Mouse (Mus musculus) lung, postnatal 25 days (tissue): ENCODE data around the gene Vps45.
A peak's percentile ranks its signal among the peaks of the same experiment; 100 is the strongest.
"Not testable (repeated sequence)": the region's sequence is repeated elsewhere in the genome, so short reads cannot be mapped to it uniquely, and the experiment has no call there.

Experiments used
- DNase-seq: peaks from one replicate; pipeline ENCODE4 v3.0.0; 2022; ENCODE audit warnings: low spot score

Vps45 gene

GRCm38 (mm10) chr3:95972251-95972872 is 85.9 kb downstream of the Vps45 start:
- DNase-seq, result peak; percentile 30

DNA sequence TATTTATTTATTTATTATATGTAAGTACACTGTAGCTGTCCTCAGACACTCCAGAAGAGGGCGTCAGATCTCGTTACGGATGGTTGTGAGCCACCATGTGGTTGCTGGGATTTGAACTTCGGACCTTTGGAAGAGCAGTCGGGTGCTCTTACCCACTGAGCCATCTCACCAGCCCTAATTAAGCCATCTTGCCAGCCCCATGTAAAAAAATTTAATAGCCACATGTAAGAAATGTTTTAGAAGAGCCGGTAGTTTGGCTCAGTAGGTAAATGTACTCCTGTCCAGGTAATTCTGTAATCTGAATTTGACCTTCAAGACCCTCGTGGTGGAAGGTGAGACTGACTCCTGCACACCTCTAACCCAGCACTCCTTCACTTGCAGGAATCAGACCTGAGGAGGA is 87.6 kb downstream of the Vps45 start:
- DNase-seq, result not testable (repeated sequence)

GRCm38 (mm10) chr3:95969277-95969676 is 89.0 kb downstream of the Vps45 start:
- DNase-seq, result no peak

DNA sequence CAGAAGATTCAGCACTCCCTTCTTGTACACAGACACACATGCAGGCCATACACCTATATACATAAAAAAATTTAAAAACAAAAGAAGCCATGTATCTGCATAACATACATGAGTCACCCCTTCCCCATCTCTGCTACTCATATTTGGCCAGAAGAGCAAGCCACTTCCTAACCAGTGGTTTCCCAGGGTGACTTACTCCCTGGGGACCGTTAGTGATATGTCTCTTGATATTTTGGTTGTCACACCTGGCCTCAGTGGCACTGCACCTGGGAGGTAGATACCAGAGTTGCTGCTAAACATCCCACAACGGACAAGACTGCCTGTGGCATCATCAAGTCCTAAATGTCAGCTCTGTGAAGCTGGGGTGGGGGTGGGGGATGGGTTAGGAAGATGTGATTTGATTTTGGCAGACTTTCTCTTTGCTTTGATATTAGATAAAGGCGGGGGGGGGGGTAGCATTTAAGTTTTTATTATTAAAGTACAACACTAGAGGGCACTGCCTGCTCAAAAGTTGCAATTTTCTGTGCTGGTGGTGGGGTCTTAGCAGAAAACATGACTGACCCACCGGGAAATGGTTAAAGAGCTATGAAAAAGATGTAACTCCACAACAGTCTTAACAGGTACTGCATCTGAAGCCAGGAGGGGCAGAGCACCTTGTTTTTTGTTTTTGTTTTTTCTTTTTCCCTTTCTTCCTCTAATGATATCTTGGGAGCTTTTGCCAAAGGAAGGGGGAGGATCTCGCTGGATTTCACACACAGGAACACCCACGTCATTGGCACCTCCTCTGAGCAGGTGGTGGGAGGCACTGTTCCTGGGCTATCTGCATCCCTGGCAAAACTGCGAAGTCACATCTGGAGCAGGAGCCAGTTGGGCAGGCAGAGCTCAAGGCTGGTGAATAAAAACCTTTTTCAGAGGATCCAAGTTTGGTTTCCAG is 92.5 kb downstream of the Vps45 start:
- DNase-seq, result peak; percentile 23

DNA sequence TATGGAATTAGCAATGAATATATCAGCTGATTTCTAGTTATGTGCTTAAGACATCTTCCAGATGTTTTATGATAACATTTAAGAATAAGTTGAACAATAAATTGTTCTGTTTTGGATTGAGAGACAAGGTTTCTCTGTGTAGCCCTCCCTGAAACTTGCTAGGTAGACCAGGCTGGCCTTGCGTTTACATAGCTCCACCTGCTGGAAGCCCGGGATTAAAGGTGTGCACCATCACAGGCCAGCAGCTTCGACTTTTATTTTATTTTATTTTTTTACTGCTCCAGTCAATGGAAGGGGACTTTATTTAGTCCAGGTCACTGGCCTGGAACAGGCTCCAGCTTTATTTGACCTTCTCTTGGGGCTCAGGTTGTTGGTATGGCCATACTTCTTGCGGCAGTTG is 94.6 kb downstream of the Vps45 start:
- no peak for DNase-seq

GRCm38 (mm10) chr3:95963230-95963629 is 95.0 kb downstream of the Vps45 start:
- DNase-seq, result no peak

DNA sequence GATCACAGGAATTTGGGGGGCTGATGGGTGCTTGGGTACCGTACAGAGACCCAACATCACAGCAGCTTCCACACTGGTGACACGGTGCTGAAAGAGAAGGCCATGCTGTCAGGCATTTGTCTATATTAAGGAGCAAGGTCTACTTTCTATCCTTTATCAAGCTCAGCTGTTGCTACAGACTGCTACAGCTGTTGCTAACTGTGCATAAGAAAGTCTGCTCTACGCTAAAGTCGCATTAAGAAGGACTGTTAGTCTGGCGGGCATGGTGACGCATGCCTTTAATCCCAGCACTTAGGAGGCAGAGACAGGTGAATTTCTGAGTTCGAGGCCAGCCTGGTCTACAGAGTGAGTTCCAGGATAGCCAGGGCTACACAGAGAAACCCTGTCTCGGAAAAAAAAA is 96.1 kb downstream of the Vps45 start:
- not testable (repeated sequence) for DNase-seq

GRCm38 (mm10) chr3:95959807-95960206 is 98.5 kb downstream of the Vps45 start:
- no peak for DNase-seq

- DNase-seq, result no peak
Observed at GRCm38 (mm10) chr3:95959082-95959481, 99.2 kb downstream of the Vps45 start.

GRCm38 (mm10) chr3:95957359-95958148 is 100.7 kb downstream of the Vps45 start:
- DNase-seq, result peak; percentile 58

DNA sequence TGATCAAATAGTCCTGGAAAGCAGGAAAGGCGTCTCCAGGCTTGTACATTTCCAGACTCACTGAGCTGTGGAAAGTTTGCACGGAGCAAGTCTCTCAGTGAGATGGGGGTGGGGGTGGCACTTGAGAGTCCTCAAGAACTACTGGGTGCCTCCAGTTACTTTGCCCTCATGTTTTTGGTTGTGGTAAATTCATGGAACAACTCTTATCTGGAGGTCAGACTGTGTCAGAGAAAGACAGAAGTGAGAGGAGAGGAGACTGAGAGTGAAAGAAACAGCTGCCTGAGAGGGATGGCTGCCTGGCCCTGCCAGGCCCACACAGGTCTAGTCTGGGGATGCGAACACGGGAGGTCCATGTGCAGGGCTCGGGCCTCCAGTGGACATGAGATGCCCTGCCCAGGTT is 102.9 kb downstream of the Vps45 start:
- no peak for DNase-seq

DNA sequence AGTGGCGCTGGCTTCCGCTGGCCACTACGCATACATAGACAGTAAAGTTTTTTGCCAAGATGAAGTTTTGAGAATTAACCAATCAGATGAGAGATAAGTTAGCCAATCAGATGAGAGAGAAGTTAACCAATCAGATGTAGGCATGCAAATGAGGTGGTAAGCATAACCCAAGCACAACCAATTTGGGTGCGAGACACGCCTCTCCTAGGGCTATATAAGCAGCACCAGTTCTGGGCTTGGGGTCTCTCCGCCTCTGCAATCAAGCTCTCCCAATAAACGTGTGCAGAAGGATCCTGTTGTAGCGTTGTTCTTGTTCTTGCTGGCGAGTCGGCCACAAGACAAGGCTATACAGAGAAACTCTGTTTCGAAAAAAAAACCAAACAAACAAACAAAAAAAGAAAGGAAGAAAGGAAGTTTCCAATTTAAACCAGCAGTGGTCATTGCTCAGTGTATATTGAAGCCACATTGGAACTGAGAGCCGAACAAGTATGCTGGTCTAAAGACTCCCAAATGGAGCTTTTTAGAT is 103.6 kb downstream of the Vps45 start:
- not testable (repeated sequence) for DNase-seq

DNA sequence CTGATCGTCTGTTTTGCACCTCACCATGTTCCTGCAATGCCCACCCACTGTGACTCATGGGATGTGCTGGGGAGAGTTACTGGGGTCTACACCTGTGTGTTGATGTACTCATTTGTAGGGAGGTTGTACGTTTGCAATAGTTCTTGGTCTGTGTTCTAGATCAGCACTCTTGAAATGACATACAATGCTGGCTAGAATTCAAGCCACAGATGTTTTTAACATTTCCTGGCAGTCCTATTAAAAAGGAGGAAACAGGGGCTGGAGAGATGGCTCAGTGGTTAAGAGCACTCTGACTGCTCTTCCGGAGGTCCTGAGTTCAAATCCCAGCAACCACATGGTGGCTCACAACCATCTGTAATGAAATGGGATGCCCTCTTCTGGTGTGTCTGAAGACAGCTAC is 104.7 kb downstream of the Vps45 start:
- DNase-seq, result no peak

GRCm38 (mm10) chr3:95953023-95953422 is 105.2 kb downstream of the Vps45 start:
- DNase-seq, result no peak

DNA sequence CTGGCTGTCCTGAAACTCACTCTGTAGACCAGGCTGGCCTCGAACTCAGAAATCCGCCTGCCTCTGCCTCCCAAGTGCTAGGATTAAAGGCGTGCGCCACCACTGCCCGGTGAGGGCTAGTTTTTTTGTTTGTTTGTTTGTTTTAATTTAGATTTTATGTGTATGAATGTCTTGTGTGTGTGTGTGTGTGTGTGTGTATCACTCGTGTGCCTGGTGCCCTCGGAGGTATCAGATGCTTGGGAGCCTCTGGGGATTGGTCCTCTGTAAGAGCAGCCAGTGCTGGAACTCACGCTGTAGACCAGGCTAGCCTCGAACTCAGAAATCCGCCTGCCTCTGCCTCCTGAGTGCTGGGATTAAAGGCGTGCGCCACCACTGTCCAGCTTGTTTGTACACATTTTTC is 106.7 kb downstream of the Vps45 start:
- not testable (repeated sequence) for DNase-seq

DNA sequence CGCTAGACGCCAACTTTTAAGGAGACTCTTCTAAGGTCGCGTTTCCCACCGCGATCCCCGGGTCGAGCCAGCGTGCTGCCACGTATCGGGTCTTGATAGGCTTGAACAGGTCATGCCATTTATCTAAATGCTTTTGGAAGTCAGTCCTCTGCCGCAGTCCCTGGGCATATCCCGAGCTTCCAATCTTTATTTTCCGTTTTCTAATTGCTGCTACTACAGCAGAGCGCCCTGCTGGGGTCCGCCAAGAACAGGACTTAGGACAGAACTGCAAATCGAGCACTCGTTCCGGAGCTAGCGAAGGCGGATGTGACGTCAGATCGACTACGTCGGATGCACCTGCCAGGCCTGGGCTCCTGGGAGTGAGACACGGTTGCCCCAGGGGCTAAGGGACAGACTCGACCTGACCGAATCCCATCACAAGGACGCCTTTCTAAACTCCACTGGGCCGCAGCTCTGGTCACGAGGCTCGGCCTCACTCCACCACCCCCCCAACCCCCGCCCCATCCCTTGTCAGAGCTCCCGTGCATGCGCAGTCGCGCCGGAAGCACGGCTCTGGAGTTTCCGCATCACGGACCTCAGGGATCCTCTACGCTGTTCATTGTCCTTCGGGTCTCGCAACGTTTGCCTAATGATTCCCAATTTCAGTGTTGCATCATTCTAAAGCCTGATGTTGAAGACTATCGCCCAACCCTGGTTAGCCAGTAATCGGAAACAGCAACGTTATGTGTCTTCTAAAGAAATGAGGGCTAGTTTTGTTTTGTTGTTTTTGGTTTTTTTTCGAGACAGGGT is 107.3 kb downstream of the Vps45 start:
- DNase-seq, result peak; percentile 89
